Mouse (Mus musculus): ENCODE data around the gene Orm1. TPM values are rescaled to one million over a fixed set of nuclear protein-coding genes. Genes with fewer than 3 reads are reported as not detected.

The Orm1 gene
- total RNA-seq, 1 experiment from 2014 or later: 0.84 TPM

GRCm38 (mm10) chr4:63343608-63344007 lies 752 bp upstream of the Orm1 start:
- ATAC-seq (replicated peaks in 1 of 2; ENCODE audit: insufficient read depth in 1 of 2, low FRiP score in 2 of 2, low TSS enrichment in 1 of 2, low read depth in 1 of 2, poor library complexity in 2 of 2, severe bottlenecking in 2 of 2): no peak

GRCm38 (mm10) chr4:63345261-63345660 lies 901 bp downstream of the Orm1 start:
- ATAC-seq (replicated peaks in 1 of 2; ENCODE audit: insufficient read depth in 1 of 2, low FRiP score in 2 of 2, low TSS enrichment in 1 of 2, low read depth in 1 of 2, poor library complexity in 2 of 2, severe bottlenecking in 2 of 2): no peak

GRCm38 (mm10) chr4:63346659-63347058 lies 2.3 kb downstream of the Orm1 start:
- ATAC-seq (replicated peaks in 1 of 2; ENCODE audit: insufficient read depth in 1 of 2, low FRiP score in 2 of 2, low TSS enrichment in 1 of 2, low read depth in 1 of 2, poor library complexity in 2 of 2, severe bottlenecking in 2 of 2): no peak

GRCm38 (mm10) chr4:63348524-63348923 lies 4.2 kb downstream of the Orm1 start:
- no peak for ATAC-seq (replicated peaks in 1 of 2; ENCODE audit: insufficient read depth in 1 of 2, low FRiP score in 2 of 2, low TSS enrichment in 1 of 2, low read depth in 1 of 2, poor library complexity in 2 of 2, severe bottlenecking in 2 of 2)

- peak; percentile 55 to 67 for ATAC-seq (replicated peaks in 1 of 2; ENCODE audit: insufficient read depth in 1 of 2, low FRiP score in 2 of 2, low TSS enrichment in 1 of 2, low read depth in 1 of 2, poor library complexity in 2 of 2, severe bottlenecking in 2 of 2)
Measured at GRCm38 (mm10) chr4:63355877-63356665, 11.7 kb downstream of the Orm1 start, which contains the start of gene Orm3. TSS of gene Orm3 (plus strand) at chr4:63356162.

GRCm38 (mm10) chr4:63356981-63357570 lies 12.7 kb downstream of the Orm1 start:
- peak; percentile 21 to 42; a peak in 3 of 4 replicates for ATAC-seq (replicated peaks in 1 of 2; ENCODE audit: insufficient read depth in 1 of 2, low FRiP score in 2 of 2, low TSS enrichment in 1 of 2, low read depth in 1 of 2, poor library complexity in 2 of 2, severe bottlenecking in 2 of 2)

- no peak for ATAC-seq (replicated peaks in 1 of 2; ENCODE audit: insufficient read depth in 1 of 2, low FRiP score in 2 of 2, low TSS enrichment in 1 of 2, low read depth in 1 of 2, poor library complexity in 2 of 2, severe bottlenecking in 2 of 2)
Measured at GRCm38 (mm10) chr4:63359861-63360260, 15.5 kb downstream of the Orm1 start.

- no peak for ATAC-seq (replicated peaks in 1 of 2; ENCODE audit: insufficient read depth in 1 of 2, low FRiP score in 2 of 2, low TSS enrichment in 1 of 2, low read depth in 1 of 2, poor library complexity in 2 of 2, severe bottlenecking in 2 of 2)
Measured at GRCm38 (mm10) chr4:63362150-63362549, 17.8 kb downstream of the Orm1 start, which contains the start of gene Orm2. TSS of gene Orm2 (plus strand) at chr4:63362449.

- ATAC-seq (replicated peaks in 1 of 2; ENCODE audit: insufficient read depth in 1 of 2, low FRiP score in 2 of 2, low TSS enrichment in 1 of 2, low read depth in 1 of 2, poor library complexity in 2 of 2, severe bottlenecking in 2 of 2): peak; percentile 65 to 73
Measured at GRCm38 (mm10) chr4:63368577-63368976, 24.2 kb downstream of the Orm1 start.

- no peak for ATAC-seq (replicated peaks in 1 of 2; ENCODE audit: insufficient read depth in 1 of 2, low FRiP score in 2 of 2, low TSS enrichment in 1 of 2, low read depth in 1 of 2, poor library complexity in 2 of 2, severe bottlenecking in 2 of 2)
Measured at GRCm38 (mm10) chr4:63370897-63371296, 26.5 kb downstream of the Orm1 start.

GRCm38 (mm10) chr4:63371890-63372289 lies 27.5 kb downstream of the Orm1 start:
- ATAC-seq (replicated peaks in 1 of 2; ENCODE audit: insufficient read depth in 1 of 2, low FRiP score in 2 of 2, low TSS enrichment in 1 of 2, low read depth in 1 of 2, poor library complexity in 2 of 2, severe bottlenecking in 2 of 2): peak; percentile 19 to 32; a peak in 1 of 4 replicates

- ATAC-seq (replicated peaks in 1 of 2; ENCODE audit: insufficient read depth in 1 of 2, low FRiP score in 2 of 2, low TSS enrichment in 1 of 2, low read depth in 1 of 2, poor library complexity in 2 of 2, severe bottlenecking in 2 of 2): no peak
Measured at GRCm38 (mm10) chr4:63373404-63373803, 29.0 kb downstream of the Orm1 start.

- peak; percentile 16 to 17; a peak in 1 of 4 replicates for ATAC-seq (replicated peaks in 1 of 2; ENCODE audit: insufficient read depth in 1 of 2, low FRiP score in 2 of 2, low TSS enrichment in 1 of 2, low read depth in 1 of 2, poor library complexity in 2 of 2, severe bottlenecking in 2 of 2)
Measured at GRCm38 (mm10) chr4:63374331-63374730, 30.0 kb downstream of the Orm1 start.

GRCm38 (mm10) chr4:63375367-63375766 lies 31.0 kb downstream of the Orm1 start:
- no peak for ATAC-seq (replicated peaks in 1 of 2; ENCODE audit: insufficient read depth in 1 of 2, low FRiP score in 2 of 2, low TSS enrichment in 1 of 2, low read depth in 1 of 2, poor library complexity in 2 of 2, severe bottlenecking in 2 of 2)

- ATAC-seq (replicated peaks in 1 of 2; ENCODE audit: insufficient read depth in 1 of 2, low FRiP score in 2 of 2, low TSS enrichment in 1 of 2, low read depth in 1 of 2, poor library complexity in 2 of 2, severe bottlenecking in 2 of 2): no peak
Measured at GRCm38 (mm10) chr4:63377483-63377882, 33.1 kb downstream of the Orm1 start.

GRCm38 (mm10) chr4:63382676-63383369 lies 38.5 kb downstream of the Orm1 start:
- ATAC-seq (replicated peaks in 1 of 2; ENCODE audit: insufficient read depth in 1 of 2, low FRiP score in 2 of 2, low TSS enrichment in 1 of 2, low read depth in 1 of 2, poor library complexity in 2 of 2, severe bottlenecking in 2 of 2): no peak

GRCm38 (mm10) chr4:63383474-63383873 lies 39.1 kb downstream of the Orm1 start:
- ATAC-seq (replicated peaks in 1 of 2; ENCODE audit: insufficient read depth in 1 of 2, low FRiP score in 2 of 2, low TSS enrichment in 1 of 2, low read depth in 1 of 2, poor library complexity in 2 of 2, severe bottlenecking in 2 of 2): no peak

- ATAC-seq (replicated peaks in 1 of 2; ENCODE audit: insufficient read depth in 1 of 2, low FRiP score in 2 of 2, low TSS enrichment in 1 of 2, low read depth in 1 of 2, poor library complexity in 2 of 2, severe bottlenecking in 2 of 2): no peak
Measured at GRCm38 (mm10) chr4:63384262-63384661, 39.9 kb downstream of the Orm1 start.

Measured in hematopoietic stem cell, adult 5-6 weeks (primary cell).